Mouse (Mus musculus) ES-Bruce4 (cell line): ENCODE measurements around the gene Tmem267. TPM values are rescaled to one million over a fixed set of nuclear protein-coding genes. Genes with fewer than 3 reads are reported as not detected.
"Not testable (repeated sequence)": the region's sequence is repeated elsewhere in the genome, so short reads cannot be mapped to it uniquely, and the experiment has no call there.

Source experiments
- H3K27ac ChIP-seq: 2 replicates; pipeline ENCODE4 v1.5.1; 2012; ENCODE audit warnings: low read length, inconsistent platforms; ENCODE audit not compliant: insufficient read depth
- H3K27me3 ChIP-seq: 2 replicates; pipeline ENCODE4 v1.6.1; 2012; ENCODE audit warnings: mild to moderate bottlenecking, low read length, inconsistent platforms; ENCODE audit not compliant: control insufficient read depth, poor library complexity, insufficient read depth, severe bottlenecking
- H3K36me3 ChIP-seq: 2 replicates; pipeline ENCODE4 v1.6.1; 2012; ENCODE audit warnings: inconsistent platforms, mild to moderate bottlenecking, low read length, moderate library complexity; ENCODE audit not compliant: control insufficient read depth, poor library complexity, insufficient read depth, severe bottlenecking
- H3K4me1 ChIP-seq: one replicate; pipeline ENCODE4 v1.8.1; 2011; ENCODE audit warnings: low read length; ENCODE audit not compliant: control insufficient read depth, insufficient read depth
- H3K4me3 ChIP-seq: 2 replicates; pipeline ENCODE4 v1.5.1; 2011; ENCODE audit warnings: low read depth, mild to moderate bottlenecking, low read length
- H3K9ac ChIP-seq: 2 replicates; pipeline ENCODE4 v1.6.1; 2012; ENCODE audit warnings: low read depth, mild to moderate bottlenecking, inconsistent platforms; ENCODE audit not compliant: poor library complexity, severe bottlenecking
- H3K9me3 ChIP-seq: replicated peaks from 2 replicates; pipeline ENCODE4 v1.6.1; 2012; ENCODE audit warnings: mild to moderate bottlenecking, low read length, inconsistent platforms; ENCODE audit not compliant: control insufficient read depth, poor library complexity, insufficient read depth, severe bottlenecking
- CTCF ChIP-seq: IDR thresholded peaks from one replicate; pipeline ENCODE4 v1.8.1; 2011; ENCODE audit warnings: low read depth, low read length
- EP300 ChIP-seq: IDR thresholded peaks from 2 replicates; pipeline ENCODE4 v1.6.1; 2011; ENCODE audit warnings: low read depth, low read length; ENCODE audit not compliant: insufficient read depth
- POLR2A ChIP-seq: IDR thresholded peaks from one replicate; pipeline ENCODE4 v1.8.1; 2011; ENCODE audit warnings: low read length; ENCODE audit not compliant: insufficient read depth
- polyA plus RNA-seq: library from polyadenylated mRNA; stranded (reverse); fragments of >200 nt; gene quantifications from 2 replicates; pipeline ENCODE4 v1.2.4, GENCODE M21; 2011; ENCODE audit warnings: low read depth; ENCODE audit not compliant: missing spikeins, insufficient read depth, insufficient read length

The Tmem267 gene
- polyA plus RNA-seq, 1 experiment = 16.6 TPM

DNA sequence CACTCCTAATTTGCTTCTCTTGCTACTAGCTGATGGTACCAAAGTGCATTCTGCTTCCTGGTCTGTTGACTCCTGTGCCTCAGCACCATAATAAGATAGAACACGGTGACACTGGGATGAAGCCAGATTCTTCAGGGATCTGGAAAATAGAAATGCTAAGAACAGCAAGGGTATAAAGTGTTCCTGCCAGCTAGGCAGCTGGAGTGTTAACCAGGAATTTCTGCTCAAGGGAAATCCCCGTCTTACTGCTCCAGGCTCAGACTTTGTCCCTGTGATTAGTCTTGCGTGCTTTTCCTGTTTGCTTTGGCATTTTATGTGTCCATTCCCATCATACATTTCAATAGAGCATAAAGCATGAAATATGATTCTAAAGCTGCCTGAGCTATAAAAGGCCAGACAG lies 131.9 kb downstream of the Tmem267 start:
- Histone ChIP-seq H3K4me3 (no peak overlapping the region), H3K4me1 (no peaks in the 10 kb centered on the region), H3K27ac (no peak overlapping the region), H3K27me3 (no peaks in the 10 kb centered on the region), H3K36me3 (no peaks in the 10 kb centered on the region), H3K9ac (no peak overlapping the region), H3K9me3 (no peaks in the 10 kb centered on the region)
- no peak for TF ChIP-seq CTCF
- no peak for TF ChIP-seq EP300
- no peak for TF ChIP-seq POLR2A

DNA sequence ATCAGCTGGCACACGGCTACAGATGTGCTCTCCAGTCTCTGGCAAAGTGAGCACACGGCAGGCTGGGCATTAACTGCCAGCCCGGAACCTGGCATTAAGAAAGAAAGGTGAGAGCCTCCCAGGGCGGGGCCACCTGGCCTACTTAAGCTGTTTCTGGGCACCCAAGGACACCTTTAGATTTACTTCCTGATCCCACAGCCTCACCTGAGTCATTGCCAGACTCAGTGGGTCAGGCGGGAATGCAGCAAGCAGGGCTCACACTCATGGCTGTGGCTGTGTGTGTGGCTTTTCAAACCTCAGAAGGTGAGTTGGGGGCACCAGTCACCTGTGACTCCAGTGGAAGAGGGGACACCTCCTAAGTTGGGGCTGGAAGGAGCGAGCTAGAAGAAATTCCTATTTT lies 135.8 kb downstream of the Tmem267 start, which contains the start of gene Ccl28:
Ccl28 (plus strand) TSS at position 186 of the 400 bp plus-strand sequence.
- no peak within 1 kb of the TSS for H3K4me3 ChIP-seq
- TF ChIP-seq EP300 (no peak), CTCF (no peak), POLR2A (no peak)
- no peaks in the 10 kb centered on the region for H3K36me3 ChIP-seq
- no peak within 1 kb of the TSS for H3K9ac ChIP-seq
- H3K4me1 ChIP-seq = no peaks in the 10 kb centered on the region
- no peaks in the 10 kb centered on the region for H3K27me3 ChIP-seq
- H3K27ac ChIP-seq = no peak within 1 kb of the TSS
- no peaks in the 10 kb centered on the region for H3K9me3 ChIP-seq

DNA sequence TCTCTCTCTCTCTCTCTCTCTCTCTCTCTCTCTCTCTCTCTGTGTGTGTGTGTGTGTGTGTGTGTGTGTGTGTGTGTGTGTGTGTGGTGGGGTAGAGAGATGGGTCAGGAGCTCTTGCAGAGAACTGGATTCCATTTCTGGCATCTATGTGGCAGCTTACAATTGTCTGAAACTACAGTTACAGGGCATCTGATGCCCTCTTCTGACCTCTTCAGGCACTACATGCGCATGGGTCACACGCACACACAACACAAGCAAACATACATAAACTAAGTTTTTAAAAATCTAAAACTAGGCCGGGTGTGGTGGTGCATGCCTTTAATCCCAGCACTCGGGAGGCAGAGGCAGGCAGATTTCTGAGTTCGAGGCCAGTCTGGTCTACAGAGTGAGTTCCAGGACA lies 138.1 kb downstream of the Tmem267 start:
- not testable (repeated sequence) for H3K27me3 ChIP-seq, H3K4me1 ChIP-seq, H3K36me3 ChIP-seq, H3K27ac ChIP-seq, H3K4me3 ChIP-seq, H3K9me3 ChIP-seq, H3K9ac ChIP-seq
- TF ChIP-seq CTCF = peak; percentile 43

DNA sequence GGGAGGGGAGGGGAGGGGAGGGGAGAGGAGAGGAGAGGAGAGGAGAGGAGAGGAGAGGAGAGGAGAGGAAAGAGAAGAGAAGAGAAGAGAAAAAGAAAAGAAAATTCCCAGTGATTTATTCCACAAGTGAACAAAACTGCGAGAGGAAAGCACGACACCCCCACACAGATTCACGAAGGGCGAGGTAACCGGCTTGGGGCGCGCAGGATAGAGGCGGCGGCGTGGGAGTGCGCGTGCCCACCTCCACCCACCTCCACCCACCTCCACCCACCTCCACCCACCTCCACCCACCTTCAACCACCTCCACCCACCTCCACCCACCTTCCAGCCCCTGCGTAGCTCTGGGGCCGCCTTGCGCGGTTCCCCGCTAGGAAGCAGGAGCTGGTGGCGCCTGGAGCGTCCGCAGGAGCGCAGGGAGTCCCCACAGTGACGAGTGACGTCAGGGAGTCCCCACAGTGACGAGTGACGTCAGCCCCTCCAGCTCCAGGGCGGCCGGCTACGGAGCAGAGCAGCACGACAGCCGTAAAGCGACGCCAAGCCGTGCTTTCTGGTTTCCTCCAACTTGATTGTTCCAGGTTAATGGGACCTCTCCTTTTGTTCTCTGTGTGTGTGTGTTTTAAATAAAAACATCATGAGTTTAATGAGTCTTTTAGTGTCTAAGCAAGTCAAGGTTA lies 143.8 kb downstream of the Tmem267 start:
- TF ChIP-seq EP300 (0 out of 2 replicates have a peak, but pooled peaks have one; percentile 28), CTCF (no peak)
- Histone ChIP-seq H3K27me3 (no peaks in the 10 kb centered on the region), H3K27ac (no peak overlapping the region), H3K9ac (peak overlapping the region; percentile 57), H3K9me3 (no peaks in the 10 kb centered on the region), H3K4me1 (no peaks in the 10 kb centered on the region), H3K4me3 (peak overlapping the region; percentile 70), H3K36me3 (no peaks in the 10 kb centered on the region)

DNA sequence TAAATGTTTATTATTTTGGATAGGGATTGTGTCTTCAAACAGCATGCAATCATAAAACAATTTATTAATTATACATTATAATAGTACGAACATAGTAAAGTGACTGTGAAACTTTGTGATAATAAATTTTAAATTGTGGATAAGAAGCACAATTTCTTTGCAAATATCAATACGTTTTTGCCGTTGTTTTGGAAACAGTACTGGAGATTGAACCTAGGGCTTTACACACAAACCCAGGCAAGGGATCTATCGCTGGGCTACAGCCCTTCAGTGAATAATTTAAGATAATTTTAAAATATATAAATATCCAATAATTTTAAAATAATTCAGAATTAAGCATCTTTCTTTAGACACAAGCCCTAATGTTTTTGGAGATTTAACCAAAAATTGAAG lies 144.3 kb downstream of the Tmem267 start:
- Histone ChIP-seq H3K27ac (no peak overlapping the region), H3K36me3 (no peaks in the 10 kb centered on the region), H3K9me3 (no peaks in the 10 kb centered on the region), H3K9ac (no peak overlapping the region), H3K4me1 (no peaks in the 10 kb centered on the region), H3K27me3 (no peaks in the 10 kb centered on the region), H3K4me3 (no peak overlapping the region)
- TF ChIP-seq CTCF (no peak), EP300 (no peak), POLR2A (no peak)

DNA sequence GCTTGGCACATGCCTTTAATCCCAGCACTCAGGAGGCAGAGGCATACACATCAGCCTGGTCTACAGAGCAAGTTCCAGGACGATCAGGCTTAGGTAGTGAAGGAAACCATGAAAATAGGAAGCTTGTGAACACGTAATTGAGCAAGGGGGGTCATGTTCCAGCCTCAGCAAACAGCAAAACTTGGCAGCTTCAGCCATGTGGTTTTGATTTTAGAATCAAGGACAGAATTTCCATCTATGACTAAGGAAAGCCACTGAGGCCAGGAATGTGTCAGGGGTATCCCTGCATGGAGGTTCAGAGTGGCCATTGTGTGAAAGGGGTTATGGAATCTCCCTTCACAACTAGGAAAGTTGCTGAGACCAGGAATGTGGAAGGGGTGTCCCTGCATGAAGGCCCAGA lies 147.7 kb downstream of the Tmem267 start:
- Histone ChIP-seq H3K4me1 (no peaks in the 10 kb centered on the region), H3K4me3 (no peak overlapping the region), H3K9me3 (no peaks in the 10 kb centered on the region), H3K27me3 (no peaks in the 10 kb centered on the region), H3K27ac (no peak overlapping the region), H3K36me3 (no peaks in the 10 kb centered on the region), H3K9ac (no peak overlapping the region)
- TF ChIP-seq CTCF (no peak), EP300 (no peak), POLR2A (no peak)
